Mouse (Mus musculus) thymus, adult 2 months (tissue): ENCODE measurements at regions not wholly inside any gene's neighbourhood (a gene's known extent, or its start where the extent isn't known, plus 50 kb on each side); places are given as distances from the start of the nearest gene placed in this dataset.

ENCODE experiments used
- CTCF ChIP-seq: fragments of 200-500 bp; IDR thresholded peaks from 2 replicates; pipeline ENCODE4 v1.5.1; 2012; ENCODE audit warnings: mild to moderate bottlenecking, control low read depth, low read length, moderate library complexity, borderline replicate concordance; ENCODE audit not compliant: control insufficient read depth, poor library complexity, insufficient read depth; ENCODE audit errors: extremely low read depth
- POLR2A ChIP-seq: fragments of 200-500 bp; IDR thresholded peaks from 2 replicates; pipeline ENCODE4 v1.6.1; 2012; ENCODE audit warnings: mild to moderate bottlenecking, low read length, control low read depth, moderate library complexity; ENCODE audit not compliant: control insufficient read depth, poor library complexity, insufficient read depth; ENCODE audit errors: extremely low read depth

GRCm38 (mm10) chr1:157004312-157005074, 65.1 kb upstream of the Ralgps2 start:
- TF ChIP-seq POLR2A (no peak), CTCF (no peak)
